Mouse (Mus musculus): ENCODE measurements at regions not wholly inside any gene's neighbourhood (a gene's known extent, or its start where the extent isn't known, plus 50 kb on each side); places are given as distances from the start of the nearest gene placed in this dataset.

- Histone ChIP-seq H3K4me1 (ENCODE audit: control insufficient read depth in 2 of 2, insufficient read depth in 2 of 2, low read length in 2 of 2, poor library complexity in 1 of 2) (peaks cover 0 to 6% of the 10 kb centered on the region in 2 experiments; a peak in 2 of 4 replicates), H3K4me3 (ENCODE audit: insufficient read depth in 1 of 2, low read depth in 1 of 2, low read length in 2 of 2, poor library complexity in 1 of 2, severe bottlenecking in 1 of 2) (0 out of 4 replicates have a peak overlapping the region, but pooled peaks of 1 of the 2 experiments have one; percentile 10), H3K9me3 (ENCODE audit: control insufficient read depth, insufficient read depth, low read depth, low read length) (no peaks in the 10 kb centered on the region), H3K36me3 (ENCODE audit: control insufficient read depth, insufficient read depth, low read length, poor library complexity, severe bottlenecking) (no peaks in the 10 kb centered on the region), H3K9ac (ENCODE audit: insufficient read depth, low read depth, low read length, poor library complexity, severe bottlenecking) (no peak overlapping the region), H3K27ac (ENCODE audit: insufficient read depth, low read depth, low read length, poor library complexity, severe bottlenecking) (peak overlapping the region; percentile 44; the same call in 1 of the 2 replicates)
- TF ChIP-seq CHD2 (IDR thresholded peaks at IDR 0.05; ENCODE audit: low read depth, low read length) (no peak), HCFC1 (IDR thresholded peaks at IDR 0.05; ENCODE audit: borderline replicate concordance, insufficient read depth, low read length) (no peak), MAFK (IDR thresholded peaks at IDR 0.05; ENCODE audit: insufficient read depth, low read depth, low read length) (no peak), ZNF384 (IDR thresholded peaks at IDR 0.05; ENCODE audit: low read depth, low read length) (no peak), ZC3H11A (IDR thresholded peaks at IDR 0.05; ENCODE audit: borderline replicate concordance, low read depth, low read length) (no peak)
- in situ Hi-C loops (cut with MboI; ENCODE audit: low sequenced_read_pairs in 2 of 2, unreplicated experiment in 2 of 2) = no loop called here
- DNase-seq (ENCODE audit: low read depth, low spot score) = peak; percentile 30
These were observed 54.8 kb upstream of the Ccdc80 start for GRCm38 (mm10) chr16:45038261-45039036.

Data from ES-E14 (cell line).